Mouse (Mus musculus) T-helper 1 cell (primary cell): ENCODE data around the gene Sh3bp5.

Source experiments
- in situ Hi-C: fragments of 300-600 bp; cut with MboI, MseI; formaldehyde crosslinking; loops from one replicate; pipeline ENCODE4 v1.15.1; 2025; ENCODE audit warnings: high pct_unique_total_duplicates

The Sh3bp5 gene

GRCm38 (mm10) chr14:31364589-31364988 is 71.3 kb downstream of the Sh3bp5 start:
- in situ Hi-C loops, result no loop called here

GRCm38 (mm10) chr14:31362236-31362635 is 73.6 kb downstream of the Sh3bp5 start:
- in situ Hi-C loops, result no loop called here

DNA sequence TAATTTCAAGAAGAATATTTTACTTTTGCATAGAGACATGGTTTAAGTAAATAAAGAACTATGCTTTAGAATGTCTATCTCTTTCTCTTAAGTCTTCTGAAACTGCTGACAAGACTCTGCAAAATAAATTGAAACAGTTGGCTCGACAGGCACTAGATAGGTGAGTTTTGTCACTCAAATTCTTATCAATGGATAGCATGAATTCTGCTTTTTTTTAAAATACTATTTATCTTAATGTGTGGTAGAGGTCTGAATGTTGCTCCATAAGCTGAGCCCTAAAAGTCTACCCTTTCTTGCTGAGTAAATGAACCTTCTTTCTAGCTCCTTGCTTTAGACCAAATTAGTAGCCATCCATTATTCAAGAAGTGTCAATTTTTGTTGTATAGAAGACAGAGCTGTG is 90.5 kb downstream of the Sh3bp5 start:
- in situ Hi-C loops, result no loop called here

- in situ Hi-C loops, result no loop called here
These were observed 92.6 kb downstream of the Sh3bp5 start for GRCm38 (mm10) chr14:31343241-31343640.

DNA sequence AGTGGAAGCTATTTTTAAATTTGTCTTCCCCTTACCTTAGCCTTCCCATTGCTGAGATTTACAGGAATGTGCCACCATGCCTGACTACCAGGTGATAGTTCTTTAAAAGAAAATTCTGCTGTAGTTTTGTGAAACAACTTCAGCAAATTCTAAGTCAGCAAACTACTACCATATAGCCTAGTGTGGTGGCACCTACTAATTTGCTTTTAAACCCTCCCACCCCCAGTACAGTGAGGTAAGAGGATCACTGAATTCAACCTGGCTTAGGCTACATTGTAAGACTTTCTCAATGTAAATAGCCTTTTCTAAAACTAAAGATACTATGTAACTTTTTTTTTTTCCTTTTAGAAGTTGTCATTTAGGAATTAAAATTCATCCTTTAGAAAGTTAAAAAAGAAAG is 97.9 kb downstream of the Sh3bp5 start:
- in situ Hi-C loops, result no loop called here

DNA sequence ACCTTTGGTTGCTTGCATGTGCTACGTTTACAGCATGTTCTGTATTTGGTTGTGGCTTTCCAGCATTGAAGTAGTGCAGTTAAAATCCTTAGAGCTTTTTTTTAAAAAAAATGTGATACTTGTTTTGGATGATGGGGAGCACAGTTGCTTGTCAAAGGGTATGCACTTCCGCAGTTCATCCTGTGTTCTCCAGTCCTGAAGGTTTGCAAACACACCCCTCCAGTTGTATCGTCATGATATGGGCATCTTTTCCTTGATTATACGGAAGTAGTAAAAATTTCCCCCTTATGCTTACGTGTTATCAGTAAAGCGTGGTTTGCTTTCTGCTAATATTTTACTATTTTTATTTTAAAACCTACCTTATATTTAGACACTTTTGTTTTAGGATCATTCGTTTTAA is 98.5 kb downstream of the Sh3bp5 start:
- in situ Hi-C loops, result no loop called here

- in situ Hi-C loops, result no loop called here
These were observed 99.3 kb downstream of the Sh3bp5 start, which contains the start of gene Capn7 for GRCm38 (mm10) chr14:31336369-31337155. TSS of gene Capn7 (plus strand) at chr14:31336638.

DNA sequence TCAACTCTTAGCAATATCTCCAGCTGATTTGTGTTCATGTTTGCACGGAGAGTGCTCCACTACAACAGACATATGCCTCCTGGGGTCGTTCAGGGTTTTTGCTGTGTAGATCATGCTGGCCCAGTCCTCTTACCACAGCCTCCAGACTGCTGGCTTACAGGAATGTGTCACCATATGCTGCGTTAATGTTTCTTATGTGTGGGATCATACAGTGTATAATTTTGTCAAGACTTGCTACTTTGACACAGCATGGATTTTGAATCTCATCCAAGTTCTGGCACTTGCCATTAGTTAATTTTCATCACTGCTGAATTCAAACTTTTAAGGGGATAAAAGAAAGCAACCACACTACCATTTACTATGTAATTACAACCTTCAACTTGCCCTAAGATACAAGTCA is 100.1 kb downstream of the Sh3bp5 start:
- in situ Hi-C loops, result no loop called here

GRCm38 (mm10) chr14:31330957-31331356 is 104.9 kb downstream of the Sh3bp5 start:
- in situ Hi-C loops, result no loop called here

DNA sequence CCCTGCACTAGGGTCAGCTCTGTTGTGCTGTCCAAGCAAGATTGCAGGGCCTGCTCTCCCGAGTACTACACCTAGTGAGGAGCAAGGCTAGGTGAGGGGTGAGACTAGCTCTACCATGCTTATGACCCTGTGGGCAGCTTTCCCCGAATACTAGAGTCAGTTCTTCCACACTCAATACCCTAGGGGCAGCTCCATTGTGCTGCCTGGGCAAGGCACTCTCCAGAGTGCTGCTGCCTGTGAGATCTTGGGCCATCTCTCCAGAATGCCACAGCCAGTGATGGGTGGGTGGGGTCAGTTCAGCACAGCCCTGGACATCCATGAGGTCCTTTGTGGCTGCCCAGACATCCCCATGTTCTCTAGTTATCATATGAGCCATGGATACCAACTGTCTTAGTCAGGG is 106.1 kb downstream of the Sh3bp5 start:
- in situ Hi-C loops, result no loop called here

GRCm38 (mm10) chr14:31327681-31328080 is 108.2 kb downstream of the Sh3bp5 start:
- in situ Hi-C loops, result no loop called here

DNA sequence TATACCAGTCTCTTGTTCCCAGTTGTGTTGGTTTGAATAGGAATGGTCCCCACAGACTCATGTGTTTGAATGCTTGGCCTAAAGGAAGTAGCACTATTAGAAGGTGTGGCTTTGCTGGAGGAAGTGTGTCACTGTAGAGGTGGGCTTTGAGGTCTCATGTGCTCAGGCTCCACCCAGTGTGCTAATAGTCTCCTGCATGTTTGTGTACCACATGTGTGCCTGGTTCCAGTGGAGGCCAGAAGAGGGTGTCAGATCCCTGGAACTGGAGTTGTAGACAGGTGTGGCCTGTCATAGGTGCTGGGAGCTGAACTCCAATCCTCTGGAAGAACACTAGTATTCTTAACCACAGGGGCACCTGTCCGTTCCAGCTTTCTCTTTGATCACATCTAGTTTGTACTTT is 108.7 kb downstream of the Sh3bp5 start:
- in situ Hi-C loops, result no loop called here

- in situ Hi-C loops, result no loop called here
These were observed 109.1 kb downstream of the Sh3bp5 start for GRCm38 (mm10) chr14:31326770-31327169.

DNA sequence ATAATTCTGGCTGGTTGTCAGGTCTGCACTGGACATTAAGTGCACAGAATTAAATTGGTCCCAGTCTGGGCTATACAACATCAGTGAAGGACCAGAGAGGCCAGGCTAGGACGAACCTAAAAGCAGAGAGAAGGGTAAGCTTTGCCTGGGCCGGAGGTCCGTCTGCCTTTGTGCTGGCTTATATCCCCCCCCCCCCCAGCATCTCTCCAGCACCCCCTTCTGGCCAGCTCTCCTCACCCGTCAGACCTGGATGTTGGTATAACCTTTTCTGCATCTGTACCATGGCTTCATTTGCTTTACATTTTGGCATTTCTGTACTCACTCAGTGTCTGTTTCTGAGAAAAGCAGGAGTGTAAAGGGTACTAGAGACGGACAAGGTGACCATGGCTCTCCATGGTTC is 110.3 kb downstream of the Sh3bp5 start:
- in situ Hi-C loops, result no loop called here

DNA sequence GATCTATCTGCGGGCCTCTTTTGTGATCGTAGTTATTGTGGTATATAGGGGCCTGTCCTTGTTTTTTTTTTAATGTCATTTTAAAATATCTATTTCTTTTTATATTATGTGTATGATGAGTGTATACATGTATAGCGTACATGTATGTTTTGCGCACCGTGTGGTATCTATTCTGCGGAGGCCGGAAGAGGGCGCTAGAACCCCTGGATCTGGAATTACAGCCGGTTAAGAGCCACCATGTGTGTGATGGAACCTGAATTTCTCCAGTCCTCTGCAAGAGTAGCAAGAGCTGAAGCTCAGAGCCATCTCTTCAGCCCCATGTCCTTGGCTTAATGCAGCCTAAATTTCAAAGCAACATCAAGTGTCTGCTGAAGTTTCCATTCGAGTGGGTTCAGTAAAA is 111.0 kb downstream of the Sh3bp5 start:
- in situ Hi-C loops, result no loop called here

- in situ Hi-C loops, result no loop called here
These were observed 111.8 kb downstream of the Sh3bp5 start, which contains the start of gene Dnah1 for GRCm38 (mm10) chr14:31323849-31324792. TSS of gene Dnah1 (minus strand) at chr14:31323896.

DNA sequence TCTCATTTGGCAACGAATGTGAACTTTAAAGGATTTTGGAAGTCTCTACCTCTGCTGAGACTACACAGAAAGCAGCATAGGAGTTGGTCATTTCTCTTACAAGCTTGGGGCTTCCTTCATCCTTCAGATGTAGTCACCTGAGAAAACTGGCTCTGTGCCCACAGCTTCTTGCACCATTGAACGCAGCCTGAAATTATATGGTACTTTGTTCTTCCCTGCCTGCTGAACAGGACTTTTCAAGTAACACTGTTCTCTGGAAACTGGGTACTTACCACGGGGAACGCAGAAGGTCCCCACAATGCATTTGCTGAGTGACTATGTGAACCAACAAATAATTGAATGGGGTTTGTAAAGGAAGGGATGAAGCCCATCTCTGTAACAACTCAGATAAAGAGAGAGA is 112.7 kb downstream of the Sh3bp5 start:
- in situ Hi-C loops, result no loop called here

GRCm38 (mm10) chr14:31322191-31322590 is 113.7 kb downstream of the Sh3bp5 start:
- in situ Hi-C loops, result no loop called here

GRCm38 (mm10) chr14:31321181-31321580 is 114.7 kb downstream of the Sh3bp5 start:
- in situ Hi-C loops, result no loop called here

GRCm38 (mm10) chr14:31319546-31319945 is 116.3 kb downstream of the Sh3bp5 start:
- in situ Hi-C loops, result no loop called here

- in situ Hi-C loops, result no loop called here
These were observed 118.1 kb downstream of the Sh3bp5 start for GRCm38 (mm10) chr14:31317754-31318153.

DNA sequence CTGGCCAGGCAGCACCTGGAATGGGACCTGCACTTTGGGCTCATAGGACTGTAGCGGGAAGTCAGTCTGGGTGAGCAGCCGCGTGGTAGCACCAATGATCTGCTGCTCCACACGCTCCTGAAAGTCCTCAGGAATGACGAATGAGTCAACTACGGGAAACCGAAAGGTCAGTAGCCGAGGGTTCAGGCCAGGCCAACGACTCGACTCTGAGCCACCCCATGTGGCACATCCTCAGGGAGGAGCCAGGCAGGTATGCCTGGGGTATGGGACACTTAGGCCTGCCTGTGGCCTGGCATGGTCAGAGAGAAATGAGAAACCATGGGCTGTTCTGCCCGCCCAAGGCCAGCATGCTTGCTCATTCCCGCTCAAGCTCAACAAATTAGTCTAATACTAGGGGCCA is 119.3 kb downstream of the Sh3bp5 start:
- in situ Hi-C loops, result no loop called here

GRCm38 (mm10) chr14:31313192-31313591 is 122.7 kb downstream of the Sh3bp5 start:
- in situ Hi-C loops, result no loop called here
